Mouse (Mus musculus) embryonic facial prominence, embryonic 10.5 days (tissue): ENCODE measurements at regions not wholly inside any gene's neighbourhood (a gene's known extent, or its start where the extent isn't known, plus 50 kb on each side); places are given as distances from the start of the nearest gene placed in this dataset.
A peak's percentile ranks its signal among the peaks of the same experiment; 100 is the strongest.

Experiments
- DNase-seq: peaks from one replicate; pipeline ENCODE4 v3.0.0-alpha.2; 2017; ENCODE audit warnings: low spot score
- H3K27ac ChIP-seq: fragments of 300-500 bp; sonication (generic); replicated peaks from 2 replicates; pipeline ENCODE4 v1.5.1; 2016; ENCODE audit warnings: mild to moderate bottlenecking
- H3K27me3 ChIP-seq: fragments of 300-500 bp; sonication (generic); replicated peaks from 2 replicates; pipeline ENCODE4 v1.6.1; 2016; ENCODE audit warnings: low read depth, mild to moderate bottlenecking; ENCODE audit not compliant: poor library complexity, severe bottlenecking
- H3K36me3 ChIP-seq: fragments of 300-500 bp; sonication (generic); replicated peaks from 2 replicates; pipeline ENCODE4 v1.6.1; 2016; ENCODE audit warnings: mild to moderate bottlenecking, moderate library complexity
- H3K4me1 ChIP-seq: fragments of 300-500 bp; sonication (generic); 2 replicates; pipeline ENCODE4 v1.6.1; 2016
- H3K4me3 ChIP-seq: fragments of 300-500 bp; sonication (generic); 2 replicates; pipeline ENCODE4 v1.5.1; 2016; ENCODE audit warnings: mild to moderate bottlenecking, moderate library complexity
- H3K9me3 ChIP-seq: fragments of 300-500 bp; sonication (generic); 2 replicates; pipeline ENCODE4 v1.6.1; 2016; ENCODE audit warnings: mild to moderate bottlenecking
- WGBS: fragments of 180-500 bp; shearing (Covaris S2); methylation state at CpG from one replicate; pipeline ENCODE4 v1.1.7; 2016; 5-methylcytosine and 5-hydroxymethylcytosine counted together

GRCm38 (mm10) chr14:68345527-68345926 is 948.6 kb downstream of the Synb start:
- DNase-seq: no peak
- H3K27me3 ChIP-seq: no peaks in the 10 kb centered on the region
- no peaks in the 10 kb centered on the region for H3K4me1 ChIP-seq
- H3K36me3 ChIP-seq: no peaks in the 10 kb centered on the region
- H3K27ac ChIP-seq: no peak overlapping the region
- H3K9me3 ChIP-seq: no peaks in the 10 kb centered on the region
- no peak overlapping the region for H3K4me3 ChIP-seq
- 71% methylated on average over 4 of the region's 4 CpGs for WGBS

GRCm38 (mm10) chr14:68344715-68345114 is 949.4 kb downstream of the Synb start:
- 66% methylated on average over 3 of the region's 3 CpGs for WGBS
- no peaks in the 10 kb centered on the region for H3K9me3 ChIP-seq
- no peak overlapping the region for H3K4me3 ChIP-seq
- DNase-seq: no peak
- H3K4me1 ChIP-seq: 0 out of 2 replicates have a peak, but pooled peaks cover 2% of the 10 kb centered on the region
- no peaks in the 10 kb centered on the region for H3K36me3 ChIP-seq
- no peak overlapping the region for H3K27ac ChIP-seq
- no peaks in the 10 kb centered on the region for H3K27me3 ChIP-seq

DNA sequence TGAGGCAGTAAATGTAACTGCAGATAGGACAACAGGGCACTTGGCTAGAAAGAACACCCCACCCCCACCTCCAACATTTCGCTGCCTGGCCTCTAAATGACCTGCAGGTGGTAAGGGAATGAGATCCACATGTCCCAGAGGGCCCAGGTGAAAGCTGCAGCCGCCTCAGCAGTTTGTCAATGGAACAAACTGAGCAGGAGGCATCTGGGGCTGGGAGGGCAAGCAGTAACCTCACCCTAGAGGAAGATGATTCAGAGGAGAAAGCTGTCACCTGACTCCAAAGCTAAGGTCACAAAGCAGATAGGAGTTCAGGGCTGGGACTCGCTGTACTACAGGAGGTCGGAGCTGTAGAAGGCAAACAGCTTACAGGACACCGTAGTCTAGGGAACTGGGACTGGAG is 955.7 kb downstream of the Synb start:
- DNase-seq: peak; percentile 60
- 29% methylated on average over 5 of the region's 5 CpGs for WGBS

GRCm38 (mm10) chr14:68325061-68325460 is 969.0 kb downstream of the Synb start:
- Histone ChIP-seq H3K4me3 (no peak overlapping the region), H3K4me1 (no peaks in the 10 kb centered on the region), H3K9me3 (no peaks in the 10 kb centered on the region), H3K36me3 (no peaks in the 10 kb centered on the region), H3K27ac (no peak overlapping the region), H3K27me3 (no peaks in the 10 kb centered on the region)
- 91% methylated on average over 1 of the region's 1 CpGs for WGBS
- DNase-seq: no peak

More for the DNA sequence above, 955.7 kb downstream of the Synb start:
- Histone ChIP-seq H3K36me3 (no peaks in the 10 kb centered on the region), H3K4me3 (no peak overlapping the region), H3K4me1 (peaks cover 29% of the 10 kb centered on the region), H3K27ac (no peak overlapping the region), H3K9me3 (no peaks in the 10 kb centered on the region), H3K27me3 (no peaks in the 10 kb centered on the region)

- Histone ChIP-seq H3K27me3 (no peaks in the 10 kb centered on the region), H3K27ac (no peak overlapping the region), H3K4me3 (no peak overlapping the region), H3K9me3 (no peaks in the 10 kb centered on the region), H3K4me1 (no peaks in the 10 kb centered on the region), H3K36me3 (no peaks in the 10 kb centered on the region)
- WGBS: 66% methylated on average over 6 of the region's 6 CpGs
- DNase-seq: no peak
These were observed 971.1 kb downstream of the Synb start for GRCm38 (mm10) chr14:68323008-68323407.

DNA sequence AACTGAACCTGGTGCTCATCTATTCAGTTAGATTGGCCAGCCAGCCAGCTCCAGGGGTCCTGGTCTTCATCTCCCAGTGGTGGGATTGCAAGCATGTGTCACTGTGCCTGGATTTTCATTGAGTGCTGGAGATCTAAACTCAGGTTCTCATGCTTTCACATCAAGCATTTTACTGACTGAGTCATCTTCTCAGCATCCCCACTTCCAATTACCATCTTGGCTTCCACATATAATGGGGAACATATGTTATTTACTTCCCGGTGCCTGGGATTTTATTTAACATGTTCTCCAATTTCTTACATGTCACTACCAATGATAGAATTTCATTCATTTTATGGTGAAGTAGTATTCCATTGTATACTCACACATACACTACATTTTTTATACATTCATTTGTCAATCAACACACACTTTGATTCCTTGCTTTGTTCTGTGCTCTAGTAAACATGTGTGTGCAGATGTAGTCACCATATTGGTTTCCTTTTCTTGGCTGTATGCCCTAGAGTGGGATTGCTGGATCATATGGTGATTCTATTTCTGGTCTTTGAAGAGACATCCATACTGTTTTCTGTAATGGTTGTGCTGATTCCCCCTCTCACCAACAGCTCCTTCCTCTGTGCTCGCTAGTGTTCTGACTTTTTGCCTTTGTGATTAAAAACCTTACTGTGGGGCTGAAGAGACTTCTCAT is 986.0 kb downstream of the Synb start:
- H3K27me3 ChIP-seq: no peaks in the 10 kb centered on the region
- WGBS: 80% methylated on average over 2 of the region's 2 CpGs
- H3K36me3 ChIP-seq: no peaks in the 10 kb centered on the region
- peaks cover 3% of the 10 kb centered on the region for H3K4me1 ChIP-seq
- no peaks in the 10 kb centered on the region for H3K9me3 ChIP-seq
- no peak for DNase-seq
- H3K27ac ChIP-seq: no peak overlapping the region
- H3K4me3 ChIP-seq: no peak overlapping the region

GRCm38 (mm10) chr14:68305166-68305565 is 988.9 kb downstream of the Synb start:
- WGBS: 84% methylated on average over 8 of the region's 8 CpGs
- H3K9me3 ChIP-seq: no peaks in the 10 kb centered on the region
- no peaks in the 10 kb centered on the region for H3K36me3 ChIP-seq
- H3K4me1 ChIP-seq: peaks cover 3% of the 10 kb centered on the region
- H3K27me3 ChIP-seq: no peaks in the 10 kb centered on the region
- no peak overlapping the region for H3K4me3 ChIP-seq
- no peak for DNase-seq
- H3K27ac ChIP-seq: no peak overlapping the region

DNA sequence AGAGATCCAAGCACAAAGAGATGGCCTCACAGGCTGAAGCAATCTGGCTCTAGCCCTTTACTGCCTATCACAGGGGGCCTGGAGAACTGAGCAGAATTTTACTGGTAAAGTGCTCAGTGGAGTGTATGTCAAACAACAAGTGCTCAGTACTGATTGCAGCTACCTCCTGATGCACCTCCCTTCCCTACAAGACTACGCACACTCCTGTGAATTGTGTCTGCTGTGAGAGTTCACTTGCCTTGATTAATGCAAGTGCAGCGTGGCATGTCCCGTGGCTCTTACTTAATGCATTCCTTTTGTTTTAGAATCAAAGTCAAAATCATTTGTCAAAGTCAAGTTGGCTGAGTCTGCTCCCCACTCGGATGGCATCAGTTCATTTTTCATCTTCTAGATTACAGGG is 992.4 kb downstream of the Synb start:
- no peaks in the 10 kb centered on the region for H3K27me3 ChIP-seq
- 81% methylated on average over 4 of the region's 4 CpGs for WGBS
- no peak overlapping the region for H3K27ac ChIP-seq
- H3K9me3 ChIP-seq: no peaks in the 10 kb centered on the region
- no peak for DNase-seq
- no peaks in the 10 kb centered on the region for H3K4me1 ChIP-seq
- H3K4me3 ChIP-seq: no peak overlapping the region
- no peaks in the 10 kb centered on the region for H3K36me3 ChIP-seq

DNA sequence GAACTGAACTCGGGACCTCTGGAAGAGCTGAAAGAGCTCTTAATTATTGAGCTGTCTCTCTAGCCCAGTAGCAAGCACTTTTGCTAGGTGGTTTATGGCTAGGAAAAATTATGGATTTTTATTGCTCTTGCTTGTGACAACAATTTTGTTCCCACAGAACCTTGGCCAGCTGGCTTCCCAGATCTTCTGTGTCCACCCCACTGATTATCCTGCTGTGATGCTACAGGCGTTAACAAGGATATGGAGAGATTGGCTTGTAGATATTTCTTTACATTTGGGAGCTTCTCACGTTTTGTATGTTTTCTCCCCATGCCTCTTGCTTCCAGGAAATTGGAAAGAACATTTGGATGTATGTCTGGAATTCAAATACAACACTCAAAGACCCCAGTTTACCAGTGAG is 1008.6 kb downstream of the Synb start:
- Histone ChIP-seq H3K4me3 (no peak overlapping the region), H3K27ac (no peak overlapping the region), H3K27me3 (no peaks in the 10 kb centered on the region), H3K36me3 (no peaks in the 10 kb centered on the region), H3K9me3 (no peaks in the 10 kb centered on the region), H3K4me1 (no peaks in the 10 kb centered on the region)
- DNase-seq: no peak
- WGBS: 84% methylated on average over 3 of the region's 3 CpGs

DNA sequence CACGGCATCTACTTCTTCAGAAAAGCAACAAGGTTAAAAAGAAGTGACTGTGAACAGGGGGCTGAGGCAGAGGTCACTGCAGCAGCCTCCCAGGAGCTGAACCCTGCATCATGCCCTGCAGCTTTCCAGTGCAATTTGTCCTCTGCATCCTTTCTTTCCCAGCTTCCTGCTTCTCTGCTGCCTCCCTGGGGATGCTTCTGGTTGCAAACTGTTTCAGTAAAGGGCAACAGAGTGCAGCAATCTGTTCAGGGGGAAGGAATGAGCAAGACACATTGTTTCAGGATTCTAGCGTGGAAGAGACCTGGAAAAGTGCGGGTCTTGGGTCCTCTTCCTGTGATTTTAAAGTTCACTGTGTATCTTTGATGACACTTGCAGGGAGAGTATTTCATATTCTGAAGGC is 1032.7 kb downstream of the Synb start:
- Histone ChIP-seq H3K4me1 (peaks cover 12% of the 10 kb centered on the region), H3K27me3 (no peaks in the 10 kb centered on the region), H3K9me3 (no peaks in the 10 kb centered on the region), H3K36me3 (no peaks in the 10 kb centered on the region), H3K27ac (0 out of 2 replicates have a peak overlapping the region, but pooled peaks have one; percentile 30), H3K4me3 (no peak overlapping the region)
- WGBS: 52% methylated on average over 3 of the region's 3 CpGs
- peak; percentile 9 for DNase-seq

DNA sequence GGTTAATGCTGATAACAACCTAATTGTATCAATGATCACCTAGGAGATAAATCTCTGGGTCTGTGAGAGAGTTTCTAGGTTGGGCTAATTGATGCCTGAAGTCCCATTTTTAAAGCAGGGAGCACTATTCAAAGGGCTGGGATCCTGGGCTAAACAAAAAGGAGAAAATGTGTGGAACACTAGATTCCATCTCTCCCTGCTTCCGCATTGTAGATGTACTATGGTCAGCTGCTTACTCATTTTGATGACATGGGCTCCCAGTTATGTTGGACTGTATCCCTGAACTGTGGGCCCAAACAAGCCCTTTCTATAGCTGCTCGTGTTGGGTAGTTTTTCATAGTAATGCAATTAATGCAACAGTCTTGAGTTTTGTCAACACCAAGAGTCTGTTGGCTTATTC is 1047.1 kb downstream of the Synb start:
- DNase-seq: no peak
- no peak overlapping the region for H3K27ac ChIP-seq
- 85% methylated on average over 2 of the region's 2 CpGs for WGBS
- H3K4me1 ChIP-seq: no peaks in the 10 kb centered on the region
- H3K4me3 ChIP-seq: no peak overlapping the region
- H3K9me3 ChIP-seq: no peaks in the 10 kb centered on the region
- no peaks in the 10 kb centered on the region for H3K36me3 ChIP-seq
- H3K27me3 ChIP-seq: no peaks in the 10 kb centered on the region

DNA sequence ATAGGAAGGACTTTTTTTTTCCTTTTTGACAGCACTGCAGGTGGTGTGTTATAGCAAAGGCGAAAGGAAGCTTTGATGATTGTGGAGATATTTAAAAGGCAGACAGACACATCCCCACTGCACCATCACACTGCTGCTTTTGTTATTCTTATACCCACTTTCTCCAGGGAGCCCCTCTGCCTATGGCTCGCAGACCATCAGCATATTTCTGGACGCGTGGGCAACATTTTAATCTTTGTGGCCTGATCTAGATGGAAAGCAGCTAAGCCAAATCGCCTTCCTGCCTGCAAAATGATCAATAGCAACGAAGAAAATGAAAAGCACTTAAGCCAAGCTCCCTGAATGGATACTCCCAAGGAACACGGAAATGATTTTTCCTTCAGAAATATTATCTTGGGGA is 1054.0 kb downstream of the Synb start:
- H3K27ac ChIP-seq: no peak overlapping the region
- 86% methylated on average over 7 of the region's 7 CpGs for WGBS
- DNase-seq: no peak

DNA sequence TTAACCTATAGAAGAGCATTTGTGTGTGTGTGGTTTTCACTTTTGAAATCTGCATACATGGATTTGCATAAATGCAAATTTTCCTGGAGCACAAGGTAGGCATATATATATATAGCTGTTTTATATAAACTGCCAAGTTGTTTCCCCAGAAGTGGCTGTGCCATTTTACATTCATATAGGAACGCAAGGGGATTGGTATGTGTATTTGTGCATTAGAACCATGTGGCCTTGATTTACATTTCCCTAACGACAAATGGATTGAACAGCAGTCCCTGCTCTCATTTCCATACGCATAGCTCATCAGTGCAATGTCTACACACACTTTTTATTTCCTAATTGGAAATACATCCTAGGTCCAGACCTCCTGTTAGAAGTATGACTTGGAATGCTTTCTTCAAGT is 1069.9 kb downstream of the Synb start:
- Histone ChIP-seq H3K27ac (no peak overlapping the region), H3K27me3 (no peaks in the 10 kb centered on the region), H3K4me1 (no peaks in the 10 kb centered on the region), H3K36me3 (no peaks in the 10 kb centered on the region), H3K4me3 (no peak overlapping the region), H3K9me3 (no peaks in the 10 kb centered on the region)
- 85% methylated on average over 3 of the region's 3 CpGs for WGBS
- no peak for DNase-seq

More for the DNA sequence above, 1054.0 kb downstream of the Synb start:
- Histone ChIP-seq H3K4me3 (no peak overlapping the region), H3K4me1 (no peaks in the 10 kb centered on the region), H3K36me3 (no peaks in the 10 kb centered on the region), H3K27me3 (no peaks in the 10 kb centered on the region), H3K9me3 (no peaks in the 10 kb centered on the region)
